Mouse (Mus musculus) small intestine, adult 2 months (tissue): Measurements from ENCODE around the gene Sept14.

Experiments used
- CTCF ChIP-seq: fragments of 200-500 bp; IDR thresholded peaks from 2 replicates; pipeline ENCODE4 v1.5.1; 2012; ENCODE audit warnings: low read depth, mild to moderate bottlenecking, control low read depth, inconsistent platforms, low read length, moderate library complexity, mixed read lengths; ENCODE audit not compliant: insufficient replicate concordance, insufficient read length; ENCODE audit errors: extremely low read depth
- POLR2A ChIP-seq: fragments of 200-500 bp; IDR thresholded peaks from 2 replicates; pipeline ENCODE4 v1.6.1; 2012; ENCODE audit warnings: low read depth, mild to moderate bottlenecking, control low read depth, inconsistent platforms, low read length, moderate library complexity

- TF ChIP-seq CTCF (no peak), POLR2A (no peak)
These were observed 22.0 kb upstream of the Sept14 start for GRCm38 (mm10) chr5:129730344-129730743.
